Mouse (Mus musculus) common myeloid progenitor, adult 5-6 weeks (primary cell): ENCODE measurements around the gene Atl1. TPM values are rescaled to one million over a fixed set of nuclear protein-coding genes. Genes with fewer than 3 reads are reported as not detected.

ENCODE experiments used
- ATAC-seq: replicated peaks from 2 replicates; pipeline ENCODE4 v1.8.0; 2016; ENCODE audit warnings: low read depth, mild to moderate bottlenecking, moderate TSS enrichment, inconsistent platforms; ENCODE audit not compliant: poor library complexity, severe bottlenecking
- total RNA-seq: library from RNA; stranded (forward); fragments of 200-1000, 187-1606 nt; gene quantifications from 2 replicates; pipeline ENCODE4 v1.2.3, GENCODE M21; 2017

The Atl1 gene
- total RNA-seq, 1 experiment from 2014 or later = 1.6 TPM

GRCm38 (mm10) chr12:69995382-69995781, 103.0 kb downstream of the Atl1 start:
- no peak for ATAC-seq

DNA sequence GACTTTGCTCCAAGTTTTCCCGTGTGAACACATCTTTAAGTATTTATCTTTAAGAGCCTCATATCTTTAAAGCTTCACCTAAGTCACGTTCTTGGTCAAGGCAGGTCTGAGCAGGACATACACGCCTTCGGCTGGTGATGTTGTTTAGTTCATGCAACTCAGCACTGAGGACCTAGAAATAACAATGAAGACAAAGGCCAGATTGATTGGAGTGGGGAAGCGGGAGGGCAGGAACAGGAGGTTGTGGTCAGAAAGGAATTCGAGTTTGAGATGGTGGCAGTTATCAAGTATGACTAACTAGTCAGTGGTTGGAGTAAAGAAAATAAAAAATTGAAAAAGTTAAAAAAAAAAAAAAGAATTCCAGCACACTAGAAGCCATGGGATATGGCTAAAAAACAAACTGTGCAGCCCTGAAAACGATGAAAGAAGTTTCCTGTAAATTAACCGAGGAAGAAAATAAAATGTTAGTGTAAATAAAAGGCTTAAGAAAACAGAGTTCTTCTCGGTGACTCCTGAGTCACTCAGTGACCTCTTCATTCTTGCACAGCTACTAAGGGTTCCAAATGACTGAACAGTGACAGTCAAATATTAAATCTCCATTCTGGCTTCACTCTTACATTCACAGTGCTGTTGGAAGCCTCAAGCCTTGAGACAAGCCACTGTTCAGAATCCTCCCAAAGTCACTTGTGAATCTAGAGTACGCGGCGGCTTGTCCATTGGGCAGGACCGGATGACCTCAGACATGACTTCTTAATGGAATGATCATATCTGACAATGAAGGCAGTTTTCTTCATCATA, 106.0 kb downstream of the Atl1 start:
- ATAC-seq = no peak

DNA sequence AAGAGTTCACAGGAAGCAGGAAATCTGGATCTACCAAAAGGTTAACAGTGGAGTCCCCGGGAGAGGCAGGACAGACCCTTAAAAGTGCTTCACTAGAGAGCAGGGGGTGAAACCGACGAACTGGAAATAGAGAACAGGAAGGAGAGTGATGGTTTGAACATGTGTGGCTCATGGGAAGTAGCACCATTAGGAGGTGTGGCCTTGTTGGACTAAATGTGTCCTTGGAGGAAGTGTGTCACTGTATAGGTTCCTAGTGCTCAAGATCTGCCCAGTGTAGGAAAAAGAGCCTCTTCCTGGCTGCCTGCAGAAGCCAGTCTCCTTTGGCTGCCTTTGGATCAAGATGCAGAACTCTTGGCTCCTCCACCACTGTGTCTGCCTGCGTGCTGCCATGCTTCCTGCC, 112.7 kb downstream of the Atl1 start:
- ATAC-seq = no peak

DNA sequence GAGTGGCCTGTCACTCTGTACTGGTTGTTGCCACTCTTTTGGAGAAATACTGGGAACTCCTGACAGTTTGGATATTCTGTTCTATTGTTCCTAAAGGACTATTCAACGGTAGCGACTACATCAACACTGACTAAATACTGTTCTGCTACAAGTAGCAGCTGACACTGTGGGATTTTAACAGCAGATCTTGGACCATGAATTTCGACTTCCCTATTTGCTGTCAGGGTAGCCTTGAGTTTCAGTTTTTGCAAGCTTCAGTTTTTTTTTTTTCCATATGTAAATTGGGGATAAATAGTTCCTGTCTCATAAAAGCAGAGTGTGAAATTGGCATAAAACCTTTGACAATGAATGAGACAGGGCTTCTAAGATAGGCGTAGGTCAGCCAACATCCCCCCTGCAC, 117.9 kb downstream of the Atl1 start:
- no peak for ATAC-seq

DNA sequence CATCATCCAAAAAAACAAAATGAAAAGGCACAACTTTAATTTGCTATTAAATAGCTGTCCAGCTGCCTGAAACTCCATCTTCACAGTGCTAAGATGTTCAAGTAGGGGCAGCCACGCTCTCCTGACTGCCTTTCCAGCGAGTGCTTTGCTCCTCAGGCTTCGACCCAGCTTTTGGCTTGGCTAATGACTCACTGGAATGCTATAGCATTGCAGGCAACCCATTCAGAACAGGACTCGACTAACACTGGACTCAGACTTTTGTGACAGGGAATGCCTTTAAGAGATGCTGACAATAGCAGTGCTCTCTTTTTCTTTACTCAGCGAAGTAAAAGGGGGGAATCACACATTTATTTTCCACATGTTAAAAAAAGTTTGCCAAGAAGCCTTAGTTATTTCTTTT, 119.3 kb downstream of the Atl1 start:
- ATAC-seq = no peak

DNA sequence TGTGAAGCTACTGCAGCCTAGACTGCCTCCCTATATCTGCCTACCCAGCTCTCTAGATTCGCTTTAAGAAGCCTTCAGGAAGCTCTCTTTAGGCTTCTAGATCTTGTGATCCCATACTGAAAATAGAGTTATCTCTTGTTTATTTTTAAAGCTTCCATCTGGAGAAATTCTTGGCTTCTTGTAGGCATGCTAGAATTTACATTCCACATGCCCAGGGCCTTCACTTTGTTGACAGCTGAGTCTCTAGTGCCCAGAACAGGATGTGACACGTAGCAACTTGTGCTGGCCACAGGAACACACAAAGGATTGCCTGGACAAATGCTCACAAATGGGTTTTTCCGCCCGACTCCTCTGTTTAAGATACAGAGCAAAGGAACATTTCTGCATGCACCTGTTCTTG, 123.5 kb downstream of the Atl1 start:
- no peak for ATAC-seq

Other genes starting within 250 kb of the Atl1 start
- 40.8 and 59.9 TPM in 2 replicates for gene Sos2, start 210.8 kb upstream of the Atl1 start, total RNA-seq
- 34.4 and 40.3 TPM in 2 replicates for gene L2hgdh, start 167.7 kb upstream of the Atl1 start, total RNA-seq
- 27.3 and 29.0 TPM in 2 replicates for gene Atp5s, start 167.7 kb upstream of the Atl1 start, total RNA-seq
- 0.09 TPM in 1 of 2 replicates, not detected in the other for gene Cdkl1, start 101.3 kb upstream of the Atl1 start, total RNA-seq
- gene Map4k5, start 586 bp downstream of the Atl1 start, total RNA-seq = 26.6 and 57.0 TPM in 2 replicates
- gene Sav1, start 94.4 kb downstream of the Atl1 start, total RNA-seq = 41.7 and 56.2 TPM in 2 replicates
- gene Nin, start 221.1 kb downstream of the Atl1 start, total RNA-seq = 91.7 and 99.8 TPM in 2 replicates